Mouse (Mus musculus) cerebellum, adult 9-10 months (tissue): ENCODE measurements around the gene Scamp2.

Experiments used
- DNase-seq: peaks from one replicate; pipeline ENCODE4 v3.0.0; 2022

Scamp2 gene

DNA sequence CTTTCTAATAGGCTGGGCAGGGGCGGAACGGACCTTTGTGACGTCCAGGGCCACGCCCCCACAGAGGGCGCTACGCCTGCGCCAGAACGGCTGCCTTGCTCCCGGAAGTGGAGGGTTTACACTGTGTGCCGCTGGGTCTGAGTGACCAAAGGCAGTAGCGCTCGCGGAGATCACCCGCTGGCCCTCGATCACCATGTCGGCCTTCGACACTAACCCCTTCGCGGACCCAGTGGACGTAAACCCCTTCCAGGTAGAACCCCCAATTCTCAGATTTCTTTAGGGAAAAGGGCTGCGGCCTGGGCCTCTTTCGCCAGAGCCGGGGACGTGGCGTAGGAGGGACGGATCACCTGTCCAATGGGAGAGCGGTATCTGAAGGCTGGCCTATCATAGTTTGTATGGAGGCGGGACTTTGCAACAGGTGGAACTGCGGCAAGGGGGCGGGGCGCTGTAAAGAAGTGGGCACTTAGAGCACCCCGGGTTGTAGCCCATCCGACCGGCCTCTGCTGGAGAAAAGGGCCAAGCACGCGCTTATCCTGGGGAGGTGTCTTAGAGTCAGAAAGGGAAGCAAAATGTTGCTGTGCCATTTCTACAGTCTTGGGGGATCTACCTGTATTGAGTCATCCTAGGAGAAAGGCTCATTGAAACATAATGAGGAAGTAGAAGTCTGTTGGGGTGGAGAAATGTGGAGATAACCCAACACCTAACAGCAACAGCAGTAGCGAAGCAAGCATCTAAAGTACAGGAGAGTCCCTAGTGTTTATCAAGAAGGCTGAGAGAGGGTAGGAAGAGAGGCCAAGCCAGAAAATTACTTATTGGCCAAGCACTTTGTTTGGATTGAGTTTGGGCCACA lies at the start of gene Scamp2:
TSS of gene Scamp2 (plus strand) at position 83 of the 850 bp plus-strand sequence.
- DNase-seq: peak; percentile 95

DNA sequence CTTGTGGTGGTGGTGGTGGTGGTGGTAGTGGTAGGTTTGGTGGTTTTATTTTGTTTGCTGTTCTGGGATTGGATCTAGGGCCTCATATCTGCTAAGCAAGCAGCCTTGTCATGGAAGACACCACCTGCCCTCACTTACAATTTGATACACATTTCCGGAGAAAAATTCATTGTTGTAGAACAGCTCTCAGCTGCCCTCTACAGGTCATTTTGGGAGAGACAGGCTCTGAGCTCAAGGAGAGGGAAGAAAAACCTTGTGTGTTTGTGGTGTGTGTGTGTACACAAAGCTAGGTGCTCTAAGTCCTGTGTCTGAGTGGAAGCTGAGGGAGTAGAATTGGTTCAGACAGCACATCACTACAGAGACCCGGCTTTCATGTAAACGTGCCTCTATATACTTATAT lies 43.6 kb upstream of the Scamp2 start:
- peak; percentile 75 for DNase-seq

- DNase-seq: peak; percentile 64
Observed at GRCm38 (mm10) chr9:57520375-57521055, 40.2 kb upstream of the Scamp2 start.

DNA sequence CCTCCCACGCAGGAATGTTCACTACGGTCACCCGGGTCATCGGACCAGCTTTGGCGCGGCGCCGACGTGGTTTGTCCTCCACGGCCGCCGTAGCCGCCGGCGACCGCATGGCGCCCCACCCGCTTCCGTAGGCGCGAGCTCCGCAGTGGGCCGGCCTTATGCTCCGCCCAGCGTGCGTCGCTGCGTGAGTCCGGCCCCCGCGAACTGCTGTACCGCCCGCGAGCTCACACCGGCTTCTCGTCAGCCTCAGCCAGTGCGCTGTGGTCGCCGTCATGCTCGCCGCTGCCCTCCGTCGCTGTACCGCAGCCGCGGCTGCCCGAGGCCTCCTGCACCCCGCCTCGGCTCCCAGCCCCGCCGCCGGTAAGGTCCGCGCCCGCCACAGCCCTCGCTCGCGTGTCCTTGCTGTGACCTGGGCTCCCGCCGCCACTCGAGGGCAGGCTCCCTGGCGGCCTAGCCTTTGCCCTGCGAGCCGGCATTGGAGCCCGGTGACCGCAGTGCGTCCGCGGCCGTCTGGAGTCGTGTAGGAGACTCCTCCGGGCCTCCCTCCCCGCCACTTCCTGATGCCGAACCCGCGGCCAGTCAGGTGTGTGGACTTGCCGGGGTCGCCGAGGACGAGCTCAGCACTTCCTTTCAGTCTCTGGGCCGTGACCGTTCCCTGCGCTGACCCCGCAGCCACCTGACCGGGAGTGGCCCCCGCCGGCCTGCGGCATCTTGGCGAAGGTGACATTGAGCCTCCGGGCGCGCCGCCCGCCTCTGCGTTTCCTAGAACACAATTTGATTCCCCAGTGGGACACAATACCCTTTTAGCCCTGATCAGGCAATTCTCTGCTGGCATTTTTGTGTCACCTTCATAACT lies 39.5 kb upstream of the Scamp2 start, which contains the start of gene Cox5a:
TSS of gene Cox5a (plus strand) at position 219 of the 856 bp plus-strand sequence.
- peak; percentile 95 for DNase-seq

DNA sequence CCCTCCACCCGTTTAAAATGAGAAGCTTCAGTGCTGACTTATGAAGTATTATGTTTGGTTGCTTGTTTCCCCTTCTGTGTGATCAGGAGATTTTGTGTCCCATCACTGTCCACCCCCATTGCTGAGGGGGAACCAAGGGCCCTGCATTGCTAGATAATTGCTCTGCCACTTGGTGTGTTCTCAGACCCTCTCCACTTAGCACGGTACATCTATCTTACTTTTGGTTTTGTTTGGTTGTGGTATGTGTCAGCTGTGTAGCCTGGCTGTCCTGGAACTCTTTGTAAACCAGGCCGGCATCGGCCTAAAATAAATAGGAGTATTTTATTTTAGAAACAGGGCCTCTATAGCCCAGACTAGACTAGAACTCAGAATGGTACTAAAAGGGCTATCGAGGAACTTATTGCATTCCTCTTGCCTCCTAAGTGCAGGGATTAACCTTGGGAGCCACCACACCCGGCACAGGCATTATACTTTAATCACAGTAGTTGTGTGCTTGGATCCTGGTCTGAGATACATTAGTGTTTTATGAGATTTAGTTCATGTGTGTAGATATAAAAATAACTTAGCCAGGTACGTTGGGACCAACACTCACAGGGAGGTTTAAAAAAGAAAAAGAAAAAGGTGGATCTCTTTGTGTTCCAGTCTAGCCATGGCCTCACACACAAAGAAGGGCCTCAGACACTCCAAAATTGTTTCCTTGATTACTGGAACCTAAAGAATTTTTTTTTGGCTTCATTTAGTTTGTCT lies 38.5 kb upstream of the Scamp2 start:
- peak; percentile 27 for DNase-seq

GRCm38 (mm10) chr9:57522861-57523246 lies 37.9 kb upstream of the Scamp2 start:
- peak; percentile 24 for DNase-seq

DNA sequence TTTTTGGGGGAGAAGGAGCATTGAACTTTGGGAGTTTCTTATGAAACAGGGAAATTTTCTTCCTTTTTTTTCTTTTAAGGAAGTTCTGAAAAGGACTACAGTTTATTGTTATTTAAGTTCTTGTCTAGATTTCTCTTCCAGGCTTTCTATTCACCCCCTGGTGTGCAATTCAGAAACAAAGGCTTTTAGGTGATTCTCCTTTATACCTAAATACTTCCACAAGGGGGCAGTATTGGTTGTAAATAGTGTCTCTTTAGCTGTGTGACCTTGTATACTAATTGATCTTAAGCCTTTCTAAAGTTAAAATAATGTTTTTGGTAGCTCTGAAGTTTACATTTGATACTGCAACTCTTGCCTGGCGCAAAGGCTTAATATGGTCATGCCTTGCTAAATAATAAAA lies 37.0 kb upstream of the Scamp2 start:
- peak; percentile 82 for DNase-seq

GRCm38 (mm10) chr9:57524439-57524838 lies 36.3 kb upstream of the Scamp2 start:
- no peak for DNase-seq

- peak; percentile 28 for DNase-seq
Observed at GRCm38 (mm10) chr9:57525516-57525915, 35.2 kb upstream of the Scamp2 start.

GRCm38 (mm10) chr9:57526435-57526834 lies 34.3 kb upstream of the Scamp2 start:
- DNase-seq: no peak

DNA sequence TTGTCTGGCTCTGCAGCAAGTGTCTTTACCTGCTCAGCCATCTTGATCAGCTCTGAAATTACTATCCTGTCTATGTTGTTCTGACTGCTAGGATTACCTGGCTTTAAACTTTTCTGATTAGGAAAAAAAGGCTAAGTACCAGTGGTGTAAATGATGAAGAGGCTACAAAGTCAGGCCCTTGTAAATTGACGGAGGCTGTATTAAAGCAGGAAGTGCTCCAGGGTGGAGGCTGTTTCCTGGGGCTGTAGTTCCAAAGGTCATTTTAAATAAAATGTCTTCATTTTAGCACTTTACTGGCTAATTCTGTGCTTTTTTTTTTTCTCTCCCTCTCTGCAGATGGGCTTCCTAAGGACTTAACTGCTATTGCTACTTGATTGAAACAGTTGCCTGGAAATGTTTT lies 28.8 kb upstream of the Scamp2 start:
- no peak for DNase-seq

- DNase-seq: no peak
Observed at GRCm38 (mm10) chr9:57536362-57536761, 24.4 kb upstream of the Scamp2 start.

DNA sequence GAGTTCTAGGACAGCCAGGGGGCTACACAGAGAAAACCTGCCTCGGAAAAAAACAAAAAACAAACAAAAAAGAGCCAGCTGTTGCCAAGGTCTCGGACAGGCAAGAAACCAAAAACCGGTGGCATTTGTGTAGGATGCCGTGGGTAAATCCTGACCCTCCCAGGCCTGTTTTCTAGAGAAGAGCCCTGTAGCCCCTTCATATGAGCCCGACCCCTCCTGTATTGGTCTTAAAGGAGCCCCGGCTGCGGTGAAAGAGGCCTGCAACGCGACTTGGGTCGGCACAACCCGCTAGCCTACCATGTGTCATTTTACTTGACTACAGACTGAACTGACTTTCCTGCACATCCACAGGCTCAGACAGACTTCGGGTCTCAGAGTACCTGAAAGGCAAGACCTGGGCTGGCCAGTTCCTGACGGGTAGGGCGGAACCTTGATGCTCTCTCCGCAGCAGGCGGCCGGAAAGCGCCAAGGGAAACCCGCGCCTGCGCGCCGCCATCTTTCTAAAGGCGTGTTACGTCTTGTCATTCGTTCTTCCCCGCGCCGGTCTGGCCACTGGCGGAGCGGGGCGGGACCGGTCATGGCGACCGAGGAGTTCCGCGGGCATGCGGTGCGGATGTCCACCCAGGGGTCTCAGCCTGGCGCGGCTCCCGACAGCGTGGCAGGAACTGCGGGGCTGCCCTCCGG lies 23.6 kb upstream of the Scamp2 start, which contains the start of gene Fam219b:
TSS of gene Fam219b (plus strand) at position 485 of the 684 bp plus-strand sequence.
- DNase-seq: peak; percentile 90

DNA sequence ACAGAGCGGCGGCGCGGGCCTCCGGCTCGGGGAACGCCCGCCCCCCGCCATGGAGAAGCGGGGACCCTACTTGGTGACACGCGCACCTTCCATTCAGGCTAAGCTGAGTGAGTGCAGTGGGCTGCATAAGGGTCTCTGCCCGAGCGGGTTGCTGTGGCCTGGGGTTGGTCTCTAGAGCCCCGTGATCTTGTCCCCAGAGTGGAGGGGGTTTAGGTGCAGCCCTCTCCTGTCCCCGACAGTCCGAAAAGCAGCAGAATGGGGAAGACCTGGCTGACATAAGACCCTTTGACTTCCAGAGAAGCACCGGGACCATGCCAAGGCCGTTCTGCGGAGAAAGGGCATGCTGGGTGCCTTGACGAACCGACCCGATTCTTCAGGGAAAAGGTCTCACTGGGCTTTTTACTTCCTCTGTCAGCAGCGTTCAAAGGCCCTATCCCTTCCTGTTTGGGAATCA lies 23.0 kb upstream of the Scamp2 start:
- DNase-seq: no peak

GRCm38 (mm10) chr9:57539550-57539949 lies 21.2 kb upstream of the Scamp2 start:
- no peak for DNase-seq

GRCm38 (mm10) chr9:57541312-57541711 lies 19.4 kb upstream of the Scamp2 start:
- peak; percentile 70 for DNase-seq

DNA sequence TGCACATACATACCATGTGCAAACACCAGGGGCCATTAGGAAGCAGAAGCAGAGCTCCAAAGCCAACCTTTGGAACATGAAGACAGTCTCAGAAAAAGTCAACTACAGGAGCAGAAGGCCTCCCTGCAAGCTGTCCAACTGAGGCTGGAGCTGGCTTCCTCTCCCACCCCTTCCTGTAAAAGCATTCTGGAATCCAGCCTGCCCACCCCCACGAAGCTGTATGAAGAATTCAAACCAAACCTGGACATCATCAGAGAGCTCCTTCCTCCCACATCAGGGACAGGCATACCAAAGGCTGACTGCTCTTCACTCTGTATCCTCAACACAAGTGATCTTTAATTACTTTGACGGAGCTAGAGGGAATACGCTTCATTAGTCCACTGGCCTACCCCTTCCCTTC lies 16.8 kb upstream of the Scamp2 start:
- no peak for DNase-seq

- no peak for DNase-seq
Observed at GRCm38 (mm10) chr9:57547287-57547686, 13.5 kb upstream of the Scamp2 start.

- DNase-seq: no peak
Observed at GRCm38 (mm10) chr9:57547869-57548268, 12.9 kb upstream of the Scamp2 start.

- DNase-seq: peak; percentile 63
Observed at GRCm38 (mm10) chr9:57549186-57549585, 11.6 kb upstream of the Scamp2 start.

DNA sequence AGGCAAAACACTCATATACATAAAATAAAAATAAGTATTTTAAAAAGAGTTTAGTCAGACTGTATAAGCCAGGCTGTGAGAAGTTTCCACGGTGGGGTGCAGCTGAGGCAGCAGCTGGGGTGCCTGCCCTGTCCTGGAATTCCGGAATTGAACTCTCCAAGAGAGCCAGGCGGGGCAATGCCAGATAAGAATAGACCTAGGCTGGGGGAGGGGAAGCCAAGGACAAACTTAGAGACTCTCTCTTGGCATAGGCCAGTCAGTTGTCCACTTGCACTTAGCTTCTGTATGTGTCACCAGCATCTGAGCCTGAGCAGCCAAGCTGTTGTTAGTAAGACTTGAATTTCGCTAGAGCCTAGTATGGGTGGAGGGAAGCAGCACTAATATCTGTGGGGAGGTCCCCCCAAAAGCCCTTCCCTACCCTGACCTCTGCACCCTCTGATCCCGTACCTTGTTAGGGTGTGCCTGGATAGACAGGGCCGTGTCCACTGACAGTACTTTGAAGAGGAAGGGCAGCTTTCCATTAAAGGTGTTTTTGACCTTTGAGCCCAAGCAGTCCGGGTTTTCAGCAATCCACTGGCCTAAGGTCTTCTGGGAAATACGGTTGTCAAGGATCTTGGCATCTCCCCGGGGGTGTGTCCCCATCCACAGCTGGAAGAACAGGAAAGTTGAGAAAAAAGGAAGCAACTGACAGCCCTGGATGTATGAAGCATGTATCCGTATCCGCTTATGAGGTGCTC lies 10.4 kb upstream of the Scamp2 start:
- peak; percentile 42 for DNase-seq
